Mouse (Mus musculus): ENCODE measurements at regions not wholly inside any gene's neighbourhood (a gene's known extent, or its start where the extent isn't known, plus 50 kb on each side); places are given as distances from the start of the nearest gene placed in this dataset.

DNA sequence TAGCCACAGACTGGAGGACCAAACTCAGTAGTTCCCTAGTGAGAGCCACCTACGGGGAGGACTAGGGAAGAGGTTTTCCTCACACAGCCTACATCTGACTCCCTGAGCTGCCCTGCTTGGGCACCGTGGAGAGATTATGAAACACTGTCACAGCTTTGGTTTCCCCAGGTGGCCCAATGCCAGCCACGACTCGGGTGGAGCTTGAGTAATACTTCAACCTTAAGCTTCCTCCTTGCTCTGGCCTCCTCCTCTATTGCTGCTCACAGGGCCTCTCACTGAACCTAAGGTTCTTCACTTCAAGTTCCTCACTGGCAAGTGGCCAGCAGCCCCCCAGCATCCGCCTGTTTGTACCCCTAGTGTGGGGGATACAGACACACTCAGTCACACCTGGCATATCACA, 224.9 kb upstream of the Rpl38 start:
- DNase-seq (ENCODE audit: low read depth in 1 of 2, low spot score in 2 of 2): peak in 1 of 2 experiments; percentile 10

- no peak for DNase-seq (ENCODE audit: low read depth in 1 of 2, low spot score in 2 of 2)
Measured at GRCm38 (mm10) chr11:114439314-114439713, 229.0 kb upstream of the Rpl38 start.

DNA sequence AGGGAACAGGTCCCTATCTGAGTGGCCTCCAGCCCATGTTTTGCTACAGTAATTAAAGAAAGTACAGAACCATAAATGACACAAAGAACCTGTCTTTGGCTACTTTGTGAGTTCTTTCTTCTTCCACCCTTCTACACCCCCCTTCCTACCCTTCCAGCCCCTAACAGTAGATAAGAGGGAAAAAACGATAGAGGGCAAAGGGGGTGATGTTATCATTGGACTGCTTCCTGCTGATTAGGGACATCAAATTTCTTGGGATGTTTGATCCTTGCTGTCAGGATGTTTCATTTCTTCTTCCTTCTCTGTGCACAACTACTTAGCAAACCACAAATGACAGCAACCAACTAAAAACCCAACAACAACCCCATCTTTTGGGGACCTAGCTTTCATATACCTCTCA, 232.5 kb upstream of the Rpl38 start:
- no peak for DNase-seq (ENCODE audit: low read depth in 1 of 2, low spot score in 2 of 2)

GRCm38 (mm10) chr11:114433561-114433960, 234.8 kb upstream of the Rpl38 start:
- DNase-seq (ENCODE audit: low read depth in 1 of 2, low spot score in 2 of 2): no peak

DNA sequence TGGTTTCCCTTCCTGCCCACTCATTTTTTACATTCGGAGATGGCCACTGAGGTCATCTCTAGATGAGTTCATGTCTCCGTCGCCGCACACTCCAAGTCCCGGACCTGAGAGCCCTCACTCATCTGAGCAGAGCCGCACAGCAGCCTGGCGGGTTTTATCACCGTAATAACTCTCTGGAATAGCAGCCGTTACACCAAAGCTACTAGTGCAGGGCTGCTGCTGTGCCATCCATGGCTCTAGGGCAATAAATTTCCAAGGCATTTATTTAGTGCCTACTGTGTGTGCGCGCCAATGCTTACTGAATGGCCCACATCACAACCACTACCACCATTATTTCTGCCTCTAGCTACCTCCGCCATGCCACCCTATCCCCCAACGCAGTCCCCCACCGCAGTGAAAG, 242.9 kb upstream of the Rpl38 start:
- no peak for DNase-seq (ENCODE audit: low read depth in 1 of 2, low spot score in 2 of 2)

DNA sequence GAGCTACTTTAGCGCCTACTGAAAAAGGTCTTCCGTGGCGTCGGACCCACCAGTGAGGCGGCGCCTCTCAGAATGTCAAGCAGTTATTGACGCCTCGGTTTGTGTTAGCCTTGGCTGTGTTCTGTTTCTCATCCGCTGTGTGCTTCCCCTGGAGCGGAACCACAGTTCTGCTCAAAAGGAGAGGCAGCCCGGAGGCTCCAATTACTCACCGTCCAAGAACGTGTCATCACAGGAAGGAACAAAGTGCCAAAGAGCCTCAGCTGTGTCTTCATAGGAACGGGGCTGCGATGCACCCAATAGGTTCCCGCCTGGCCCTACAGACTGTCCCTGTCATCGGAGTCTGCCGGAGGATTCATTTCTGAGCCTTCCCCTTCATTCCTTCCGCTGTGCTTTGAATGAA, 245.0 kb upstream of the Rpl38 start:
- no peak for DNase-seq (ENCODE audit: low read depth in 1 of 2, low spot score in 2 of 2)

DNA sequence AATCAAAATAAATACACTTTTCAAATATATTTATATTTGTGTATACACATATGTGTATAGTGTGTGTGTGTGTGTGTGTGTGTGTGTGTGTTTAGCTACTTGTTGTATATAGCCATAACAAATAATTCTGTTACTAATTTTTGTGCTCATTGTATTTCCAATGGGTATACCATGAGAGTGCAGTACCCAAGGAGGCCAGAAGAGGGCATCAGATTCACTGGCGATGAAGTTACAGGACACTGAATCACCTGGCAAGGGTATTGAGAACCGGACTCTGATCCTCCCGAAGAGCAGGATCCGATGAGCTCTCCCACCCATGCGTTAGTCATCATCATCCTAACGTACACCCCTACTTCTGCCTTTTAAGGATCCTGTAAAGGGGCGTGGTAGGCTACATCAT, 249.3 kb upstream of the Rpl38 start:
- DNase-seq (ENCODE audit: low read depth in 1 of 2, low spot score in 2 of 2): no peak

- no peak for DNase-seq (ENCODE audit: low read depth in 1 of 2, low spot score in 2 of 2)
Measured at GRCm38 (mm10) chr11:114416168-114416567, 252.2 kb upstream of the Rpl38 start.

GRCm38 (mm10) chr11:114404401-114404800, 263.9 kb upstream of the Rpl38 start:
- no peak for DNase-seq (ENCODE audit: low read depth in 1 of 2, low spot score in 2 of 2)

- no peak for DNase-seq (ENCODE audit: low read depth in 1 of 2, low spot score in 2 of 2)
Measured at GRCm38 (mm10) chr11:114402556-114403320, 265.6 kb upstream of the Rpl38 start.

DNA sequence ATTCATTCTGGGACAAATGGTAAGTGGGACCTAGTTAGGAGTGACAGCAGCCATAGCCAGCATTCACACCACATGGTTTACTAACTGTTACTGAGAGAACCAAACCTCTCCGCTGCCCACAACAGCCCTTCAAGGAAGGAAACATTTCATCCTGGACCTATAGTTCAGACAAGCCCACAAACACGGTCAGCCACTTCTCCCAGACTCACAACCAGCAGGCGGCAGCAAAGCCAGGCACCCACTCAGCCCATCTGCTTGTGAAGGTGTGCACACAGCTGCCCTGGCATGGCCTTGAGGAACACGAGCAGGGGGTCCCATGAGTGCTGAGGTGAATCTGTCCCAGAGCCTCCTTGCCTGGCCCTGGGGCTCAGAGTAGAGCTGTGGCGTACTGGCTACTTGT, 267.6 kb upstream of the Rpl38 start:
- DNase-seq (ENCODE audit: low read depth in 1 of 2, low spot score in 2 of 2): no peak

DNA sequence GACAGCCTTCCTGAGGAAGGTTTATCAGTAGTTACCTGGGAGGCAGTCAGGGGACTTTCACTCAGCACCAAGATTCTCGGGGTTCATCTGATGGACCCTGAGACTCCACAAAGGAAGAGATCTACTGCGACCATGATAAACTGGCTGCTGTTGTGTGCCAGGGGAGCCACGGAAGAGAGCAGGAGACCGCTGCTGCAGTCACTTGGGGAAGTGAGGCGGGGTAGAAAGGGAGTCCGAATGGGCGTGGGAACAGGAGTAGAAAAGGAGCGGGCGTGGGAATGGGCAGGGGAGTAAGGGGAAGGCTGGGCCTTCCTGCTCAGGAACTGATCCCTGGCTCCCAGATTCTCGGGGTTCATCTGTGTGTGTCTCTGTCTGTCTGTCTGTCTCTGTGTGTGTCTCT, 276.2 kb upstream of the Rpl38 start:
- no peak for DNase-seq (ENCODE audit: low read depth in 1 of 2, low spot score in 2 of 2)

- no peak for DNase-seq (ENCODE audit: low read depth in 1 of 2, low spot score in 2 of 2)
Measured at GRCm38 (mm10) chr11:114391553-114391952, 276.8 kb upstream of the Rpl38 start.

DNA sequence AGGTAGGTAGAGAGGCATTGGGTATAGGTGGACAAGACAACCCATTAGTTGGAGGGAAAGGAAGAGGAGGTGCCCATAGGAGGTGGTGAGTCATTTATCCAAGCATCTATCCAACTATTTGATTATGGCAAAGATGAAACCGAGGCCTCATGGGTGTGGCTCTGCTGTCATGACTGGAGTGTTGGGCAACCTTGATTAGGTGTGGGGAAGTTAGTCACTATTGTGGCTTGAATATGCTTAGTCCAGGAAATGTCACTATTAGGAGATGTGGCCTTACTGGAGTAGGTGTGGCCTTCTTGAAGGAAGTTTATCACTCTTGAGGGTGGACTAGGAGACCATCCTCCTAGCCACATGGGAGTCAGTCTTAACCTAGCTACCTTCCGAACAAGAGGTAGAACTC, 281.2 kb upstream of the Rpl38 start:
- no peak for DNase-seq (ENCODE audit: low read depth in 1 of 2, low spot score in 2 of 2)

GRCm38 (mm10) chr11:114379411-114379824, 288.9 kb upstream of the Rpl38 start:
- DNase-seq (ENCODE audit: low read depth in 1 of 2, low spot score in 2 of 2): no peak

- no peak for DNase-seq (ENCODE audit: low read depth in 1 of 2, low spot score in 2 of 2)
Measured at GRCm38 (mm10) chr11:114375921-114376320, 292.4 kb upstream of the Rpl38 start.

- no peak for DNase-seq (ENCODE audit: low read depth in 1 of 2, low spot score in 2 of 2)
Measured at GRCm38 (mm10) chr11:114370708-114371107, 297.6 kb upstream of the Rpl38 start.

DNA sequence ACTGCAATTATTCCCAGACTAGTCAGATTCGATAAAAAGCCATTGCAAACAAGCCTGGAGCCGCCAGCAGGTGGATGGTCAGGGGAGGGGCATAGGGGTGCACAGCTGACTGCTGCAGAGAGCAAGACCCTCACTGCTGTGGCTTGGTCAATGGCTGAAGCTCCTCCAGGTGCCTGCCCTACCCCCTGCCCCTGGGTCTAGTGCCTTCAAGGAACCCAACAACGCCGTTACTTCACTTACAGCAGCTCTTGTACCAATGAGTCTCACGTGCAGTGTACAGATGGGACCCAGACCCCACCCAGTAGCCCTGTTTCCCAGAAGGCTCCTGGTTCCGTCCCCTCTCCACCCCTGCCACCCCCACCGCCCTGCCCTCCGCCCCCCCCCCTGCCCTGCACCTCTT, 300.5 kb upstream of the Rpl38 start:
- no peak for DNase-seq (ENCODE audit: low read depth in 1 of 2, low spot score in 2 of 2)

DNA sequence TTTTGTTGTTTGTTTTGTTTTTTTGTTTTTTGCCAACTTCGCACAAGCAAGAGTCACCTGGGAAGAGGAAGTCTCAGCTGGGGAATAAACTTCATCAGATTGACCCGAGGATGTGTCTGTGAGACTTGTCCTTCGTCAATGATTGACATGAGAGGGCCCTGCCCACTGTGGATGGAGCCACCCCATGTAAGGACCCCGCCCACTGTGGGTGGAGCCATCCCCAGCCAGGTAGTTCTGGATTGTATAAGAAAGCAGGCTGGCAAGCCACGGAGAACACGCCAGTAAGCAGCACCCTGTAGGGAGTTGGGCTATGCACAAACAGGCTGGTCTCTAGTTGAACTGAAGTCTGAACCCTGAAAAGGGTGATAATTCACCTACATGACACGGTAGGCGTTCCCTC, 294.1 kb upstream of the Sdk2 start:
- no peak for DNase-seq (ENCODE audit: low read depth in 1 of 2, low spot score in 2 of 2)

GRCm38 (mm10) chr11:114360321-114360720, 293.5 kb upstream of the Sdk2 start:
- DNase-seq (ENCODE audit: low read depth in 1 of 2, low spot score in 2 of 2): no peak

DNA sequence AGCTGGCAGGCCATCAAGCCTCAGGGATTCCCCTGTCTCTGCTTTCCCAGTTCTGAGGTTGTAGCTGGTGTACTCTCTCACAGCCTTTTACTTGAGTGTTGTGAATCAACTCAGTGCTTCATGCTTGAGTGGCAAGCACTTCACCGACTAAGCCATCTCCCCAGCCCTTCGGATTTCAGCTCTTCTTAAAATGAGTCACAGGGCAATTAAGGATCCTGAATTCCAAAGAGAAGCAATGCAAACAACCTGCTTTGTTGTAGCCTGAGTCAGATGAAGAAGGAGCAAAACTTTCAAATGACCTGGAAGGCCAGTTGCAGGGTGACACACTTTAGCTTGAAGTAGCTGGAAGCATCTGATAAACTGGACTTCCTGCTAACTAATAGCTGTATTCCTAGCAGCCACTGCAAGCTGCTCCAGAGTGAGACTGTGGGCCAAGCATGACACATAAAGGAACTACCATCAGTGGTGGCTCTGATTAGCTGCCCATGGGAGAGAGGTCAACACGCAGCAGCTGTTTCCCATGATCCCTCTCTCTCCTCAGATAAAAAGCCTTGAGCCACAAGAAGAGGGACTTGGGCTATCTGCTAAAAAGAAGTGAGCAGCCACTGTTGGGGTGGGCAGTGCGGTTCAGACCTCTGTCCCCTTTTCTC, 285.4 kb upstream of the Sdk2 start:
- no peak for DNase-seq (ENCODE audit: low read depth in 1 of 2, low spot score in 2 of 2)

DNA sequence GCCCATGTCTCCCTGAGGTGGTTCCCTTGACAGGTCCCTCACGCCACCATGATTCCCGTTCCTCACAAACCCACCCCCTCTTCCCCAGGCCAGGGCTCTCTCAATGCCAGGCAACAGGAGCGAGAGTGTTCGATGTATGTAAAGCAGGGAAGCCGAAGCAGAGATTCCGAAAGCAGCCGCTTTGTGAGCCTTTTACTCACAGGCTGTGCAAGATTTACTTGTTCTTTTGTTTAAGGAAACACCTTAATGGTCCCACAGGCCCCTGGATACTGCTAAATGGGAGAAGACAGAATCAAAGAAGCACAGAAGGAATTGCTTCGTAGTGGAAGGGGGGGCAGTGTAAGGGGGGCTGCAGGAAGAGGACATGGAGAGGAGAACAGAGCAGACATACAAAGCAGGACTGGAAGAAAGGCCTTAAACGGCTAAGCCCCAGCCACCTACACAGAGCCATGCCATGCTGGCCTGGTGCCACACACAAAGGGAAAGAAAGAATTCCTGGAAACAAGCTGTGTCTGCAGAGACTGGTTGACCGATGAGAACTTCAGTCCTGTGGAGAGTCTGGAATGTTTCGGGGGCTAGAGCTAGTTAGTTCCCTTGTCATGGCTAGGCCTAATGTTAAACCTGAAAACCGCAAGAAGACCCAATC, 270.1 kb upstream of the Sdk2 start:
- no peak for DNase-seq (ENCODE audit: low read depth in 1 of 2, low spot score in 2 of 2)
